Mouse (Mus musculus) thymus, postnatal 0 days (tissue): Measurements from ENCODE around the gene Paqr7. TPM values are rescaled to one million over a fixed set of nuclear protein-coding genes. Genes with fewer than 3 reads are reported as not detected.

ENCODE experiments used
- microRNA-seq: library from miRNA; unstranded; fragments of <30 nt; microRNA quantifications from one replicate; pipeline ENCODE4, GENCODE M21; 2016; ENCODE audit warnings: borderline number of aligned reads
- polyA plus RNA-seq: library from polyadenylated mRNA; unstranded; fragments of >200 nt; fragmentation: Nextera tagmentation; extraction: Ambion mirVana; gene quantifications from 2 replicates; pipeline ENCODE4 v1.2.1, GENCODE M21; 2015

Paqr7 gene
- polyA plus RNA-seq, 1 experiment from 2014 or later: 8.1 TPM

Small RNA genes within 50 kb of the gene (microRNA-seq; reads per million reads assigned to microRNA genes)
- gene Gm23634: 1.7 reads per million

Other genes starting within 250 kb of the Paqr7 start
- gene Gm30191, start 249.8 kb upstream of the Paqr7 start, polyA plus RNA-seq: 0.22 TPM in 1 of 2 replicates, not detected in the other
- gene Grrp1, start 242.6 kb upstream of the Paqr7 start, polyA plus RNA-seq: 3.5 and 4.4 TPM in 2 replicates
- gene Pdik1l, start 208.8 kb upstream of the Paqr7 start, polyA plus RNA-seq: 18.3 and 21.9 TPM in 2 replicates
- 1.1 and 1.3 TPM in 2 replicates for gene Trim63, start 181.6 kb upstream of the Paqr7 start, polyA plus RNA-seq
- 0.17 and 0.40 TPM in 2 replicates for gene Slc30a2, start 153.5 kb upstream of the Paqr7 start, polyA plus RNA-seq
- gene Extl1, start 112.8 kb upstream of the Paqr7 start, polyA plus RNA-seq: 2.9 and 3.3 TPM in 2 replicates
- 4.6 and 5.3 TPM in 2 replicates for gene Pafah2, start 100.4 kb upstream of the Paqr7 start, polyA plus RNA-seq
- 1,989 and 2,008 TPM in 2 replicates for gene Stmn1, start 28.4 kb upstream of the Paqr7 start, polyA plus RNA-seq
- gene Aunip, start 14.3 kb downstream of the Paqr7 start, polyA plus RNA-seq: 14.3 and 16.7 TPM in 2 replicates
- 98.6 and 104 TPM in 2 replicates for gene Mtfr1l, start 38.7 kb downstream of the Paqr7 start, polyA plus RNA-seq
- gene Selenon, start 55.5 kb downstream of the Paqr7 start, polyA plus RNA-seq: 4.8 and 6.8 TPM in 2 replicates
- gene Man1c1, start 207.6 kb downstream of the Paqr7 start, polyA plus RNA-seq: 0.91 and 1.2 TPM in 2 replicates